Comparison of ENCODE assay signal across 22 mouse cellular contexts in the genomic region with DNA sequence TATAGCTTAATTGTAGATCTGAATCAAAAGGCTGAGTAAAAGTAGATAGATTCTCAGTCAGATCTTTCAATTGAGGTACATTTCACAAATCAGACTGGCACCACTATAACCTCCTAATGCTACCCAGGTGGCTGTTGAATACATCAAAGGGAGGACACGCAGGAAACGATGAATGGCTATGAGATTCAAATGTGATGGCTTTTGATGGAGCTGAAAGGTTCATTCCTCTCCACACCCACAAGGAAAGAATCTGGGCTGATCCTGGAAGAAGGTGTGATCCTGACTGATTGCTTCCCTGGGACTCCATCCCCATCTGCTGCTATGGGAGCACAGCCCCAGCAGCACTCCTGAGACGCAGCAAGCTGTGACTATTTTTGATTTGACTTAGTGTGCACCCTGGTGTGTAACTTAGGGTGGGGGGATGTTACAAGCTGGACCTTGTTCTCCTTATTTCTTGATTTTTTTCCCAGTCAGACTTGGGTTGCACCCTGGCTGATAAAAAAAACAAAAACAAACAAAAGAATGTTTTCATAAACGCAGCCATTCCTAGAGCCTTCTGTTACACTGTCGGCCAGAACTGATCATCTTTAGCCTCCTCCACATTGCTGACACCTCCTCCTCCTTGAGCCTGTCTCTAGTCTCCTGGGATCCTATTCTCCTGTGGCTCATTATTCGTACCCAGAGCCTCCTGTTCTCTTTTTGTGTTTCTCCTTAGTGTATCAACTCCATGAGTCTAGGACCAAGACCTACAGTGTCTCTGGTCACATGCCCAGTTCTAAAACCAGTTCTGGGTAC.
DNase-seq lines count a peak whose midpoint lies in the region; ATAC-seq lines count a peak whose summit lies in the region.
"Had no signal": no experiment of that assay in that cellular context is flagged by ENCODE, and none has a peak within 500 bp of the region (broad histone marks: within the 10 kb centered on the region; RNA-seq: fewer than 3 reads in every experiment).

No protein-coding gene starts in this region.

- no peaks in the 10 kb centered on the region for H3K4me1 ChIP-seq in kidney, embryonic 15.5 days
- H3K4me1 ChIP-seq: embryonic facial prominence, embryonic 13.5 days; forebrain, embryonic 15.5 days; heart, embryonic 13.5 days; liver, embryonic 13.5 days; midbrain, embryonic 12.5 days; neural tube, embryonic 15.5 days had no signal

- H3K9ac ChIP-seq in kidney, embryonic 15.5 days: no peak overlapping the region
- H3K9ac ChIP-seq: embryonic facial prominence, embryonic 13.5 days; forebrain, embryonic 15.5 days; heart, embryonic 13.5 days; liver, embryonic 13.5 days; midbrain, embryonic 12.5 days; neural tube, embryonic 15.5 days had no signal

- ATAC-seq in kidney, embryonic 15.5 days (replicated peaks; ENCODE audit: low FRiP score): peak; percentile 92
- ATAC-seq: forebrain, embryonic 15.5 days; hindbrain, postnatal 0 days; intestine, postnatal 0 days had no signal

- H3K27ac ChIP-seq in kidney, embryonic 15.5 days: no peak overlapping the region
- H3K27ac ChIP-seq: embryonic facial prominence, embryonic 13.5 days; forebrain, embryonic 15.5 days; heart, adult 2 months; heart, embryonic 13.5 days; hindbrain, postnatal 0 days; liver, embryonic 13.5 days; midbrain, embryonic 12.5 days; neural tube, embryonic 15.5 days had no signal

- no peaks in the 10 kb centered on the region for H3K36me3 ChIP-seq in kidney, embryonic 15.5 days
- H3K36me3 ChIP-seq: embryonic facial prominence, embryonic 13.5 days; forebrain, embryonic 15.5 days; heart, embryonic 13.5 days; liver, embryonic 13.5 days; midbrain, embryonic 12.5 days; neural tube, embryonic 15.5 days had no signal

- no peaks in the 10 kb centered on the region for H3K27me3 ChIP-seq in kidney, embryonic 15.5 days
- H3K27me3 ChIP-seq: embryonic facial prominence, embryonic 13.5 days; forebrain, embryonic 15.5 days; heart, embryonic 13.5 days; liver, embryonic 13.5 days; midbrain, embryonic 12.5 days; neural tube, embryonic 15.5 days had no signal

- peak; percentile 4 for DNase-seq in cerebellum, adult 9-11 months
- DNase-seq in cerebellum, adult 18-20 months: no peak
- no peak for DNase-seq in kidney, postnatal 36 days
- DNase-seq in ES-CJ7 (ENCODE audit: low read depth, low spot score): peak; percentile 21
- peak; percentile 55 for DNase-seq in brain, adult 2 months (ENCODE audit: low read depth, low spot score)
- no peak for DNase-seq in urinary bladder, adult 18-20 months (ENCODE audit: low spot score in 2 of 2)
- DNase-seq: adrenal gland, postnatal 10 days; cerebellum, adult 9-10 months; gastrocnemius, postnatal 36 days; heart, adult 2 months; heart, postnatal 14 days; liver, embryonic 13.5 days; lung, adult 2 months; thymus, postnatal 25 days had no signal

- no peaks in the 10 kb centered on the region for H3K9me3 ChIP-seq in kidney, embryonic 15.5 days (replicated peaks)
- H3K9me3 ChIP-seq: embryonic facial prominence, embryonic 13.5 days; forebrain, embryonic 15.5 days; heart, embryonic 13.5 days; liver, embryonic 13.5 days; midbrain, embryonic 12.5 days; neural tube, embryonic 15.5 days had no signal

- H3K4me3 ChIP-seq in kidney, embryonic 15.5 days (replicated peaks): no peak overlapping the region
- H3K4me3 ChIP-seq: embryonic facial prominence, embryonic 13.5 days; forebrain, embryonic 15.5 days; heart, adult 2 months; heart, embryonic 13.5 days; liver, embryonic 13.5 days; midbrain, embryonic 12.5 days; neural tube, embryonic 15.5 days had no signal

- H3K4me2 ChIP-seq in kidney, embryonic 15.5 days: no peak overlapping the region
- H3K4me2 ChIP-seq: embryonic facial prominence, embryonic 13.5 days; forebrain, embryonic 15.5 days; heart, embryonic 13.5 days; liver, embryonic 13.5 days; midbrain, embryonic 12.5 days; neural tube, embryonic 15.5 days had no signal

- 14% methylated on average over 6 of the region's 6 CpGs for WGBS in kidney, embryonic 15.5 days

Comparison
In these comparisons a context has a peak if more than half of its experiments do, and no peak if none do; other contexts are left out.
1. DNase-seq: peak in cerebellum, adult 9-11 months (single experiment), ES-CJ7 (single experiment) and brain, adult 2 months (single experiment); none in cerebellum, adult 18-20 months (0 of 2), kidney, postnatal 36 days (0 of 2) and urinary bladder, adult 18-20 months (0 of 2).